Mouse (Mus musculus) layer of hippocampus, adult 9-10 months (tissue): ENCODE measurements at regions not wholly inside any gene's neighbourhood (a gene's known extent, or its start where the extent isn't known, plus 50 kb on each side); places are given as distances from the start of the nearest gene placed in this dataset.

Experiments
- DNase-seq: peaks from one replicate; pipeline ENCODE4 v3.0.0; 2022; ENCODE audit warnings: low spot score

- DNase-seq = no peak
Measured at GRCm38 (mm10) chr13:90376207-90376606, 286.8 kb upstream of the Xrcc4 start.

GRCm38 (mm10) chr13:90371415-90372150 lies 282.2 kb upstream of the Xrcc4 start:
- no peak for DNase-seq

GRCm38 (mm10) chr13:90370746-90371414 lies 281.5 kb upstream of the Xrcc4 start:
- DNase-seq = no peak

- no peak for DNase-seq
Measured at GRCm38 (mm10) chr13:90364518-90365027, 275.2 kb upstream of the Xrcc4 start.

- no peak for DNase-seq
Measured at GRCm38 (mm10) chr13:90359861-90360601, 270.6 kb upstream of the Xrcc4 start.

GRCm38 (mm10) chr13:90358149-90358548 lies 268.7 kb upstream of the Xrcc4 start:
- DNase-seq = no peak

GRCm38 (mm10) chr13:90355602-90356001 lies 266.2 kb upstream of the Xrcc4 start:
- DNase-seq = no peak

- no peak for DNase-seq
Measured at GRCm38 (mm10) chr13:90342823-90343222, 253.4 kb upstream of the Xrcc4 start.

GRCm38 (mm10) chr13:90341597-90342212 lies 252.3 kb upstream of the Xrcc4 start:
- DNase-seq = no peak

- DNase-seq = no peak
Measured at GRCm38 (mm10) chr13:90340647-90341160, 251.3 kb upstream of the Xrcc4 start.

- no peak for DNase-seq
Measured at GRCm38 (mm10) chr13:90337591-90337990, 248.2 kb upstream of the Xrcc4 start.

- DNase-seq = no peak
Measured at GRCm38 (mm10) chr13:90335741-90336037, 246.3 kb upstream of the Xrcc4 start.

GRCm38 (mm10) chr13:90334934-90335740 lies 245.7 kb upstream of the Xrcc4 start:
- no peak for DNase-seq

- no peak for DNase-seq
Measured at GRCm38 (mm10) chr13:90334286-90334685, 244.9 kb upstream of the Xrcc4 start.

GRCm38 (mm10) chr13:90325226-90325625 lies 235.8 kb upstream of the Xrcc4 start:
- peak; percentile 11 for DNase-seq

- no peak for DNase-seq
Measured at GRCm38 (mm10) chr13:90313209-90313978, 224.0 kb upstream of the Xrcc4 start.

- no peak for DNase-seq
Measured at GRCm38 (mm10) chr13:90310482-90310881, 221.1 kb upstream of the Xrcc4 start.

- no peak for DNase-seq
Measured at GRCm38 (mm10) chr13:90300481-90300880, 211.1 kb upstream of the Xrcc4 start.

- no peak for DNase-seq
Measured at GRCm38 (mm10) chr13:90294648-90295007, 205.2 kb upstream of the Xrcc4 start.
